Mouse (Mus musculus): ENCODE results near the gene Gp1ba.

DNA sequence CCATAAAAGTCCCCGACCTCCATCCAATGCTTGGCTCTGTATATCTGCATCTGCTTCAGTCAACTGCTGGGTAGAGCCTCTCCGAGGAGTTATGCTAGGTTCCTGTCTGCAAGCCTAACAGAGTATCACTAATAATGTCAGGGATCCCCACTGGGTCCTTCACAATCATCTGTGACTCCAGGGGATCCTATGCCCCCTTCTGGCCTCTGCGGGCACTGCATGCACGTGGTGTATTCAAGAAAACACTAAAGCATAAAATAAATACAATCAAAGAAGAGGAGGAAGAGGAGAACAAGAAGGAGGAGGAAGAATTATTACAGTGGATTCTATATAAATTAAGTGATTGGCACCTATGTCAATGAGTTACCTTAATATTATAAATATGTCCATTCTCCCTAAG, 13.4 kb upstream of the Gp1ba start:
- TF ChIP-seq CTCF (conservative IDR thresholded peaks at IDR 0.05 in 1 of 2, IDR thresholded peaks at IDR 0.05 in 1 of 2; ENCODE audit: low read depth in 2 of 2, low read length in 2 of 2) (peak; percentile 88 to 90), NRF1 (IDR thresholded peaks at IDR 0.05; ENCODE audit: low read depth, low read length) (no peak)

Measured in CH12.LX (cell line).